Mouse (Mus musculus): ENCODE measurements at regions not wholly inside any gene's neighbourhood (a gene's known extent, or its start where the extent isn't known, plus 50 kb on each side); places are given as distances from the start of the nearest gene placed in this dataset.

DNA sequence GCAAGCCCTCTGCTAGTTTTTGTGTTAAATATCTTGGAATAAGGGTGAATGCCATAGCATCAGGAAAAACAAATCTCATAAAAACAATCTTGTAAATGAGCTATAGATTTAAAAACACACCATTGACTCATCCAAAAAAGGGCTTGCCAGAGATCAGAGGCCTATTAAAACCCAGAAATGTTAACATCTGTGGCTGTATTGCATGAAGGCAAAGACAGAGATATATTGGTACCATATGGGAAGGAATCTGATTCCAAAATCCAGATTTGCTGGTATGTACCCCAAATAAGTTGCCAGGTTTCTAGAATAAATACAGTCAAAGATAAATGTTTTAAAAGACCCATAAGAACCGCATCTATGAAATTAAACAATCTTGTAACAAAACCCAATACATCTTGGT is 404.4 kb upstream of the BC052040 start:
- Histone ChIP-seq H3K4me1 (ENCODE audit: control insufficient read depth, insufficient read depth, low read length) (no peaks in the 10 kb centered on the region), H3K27me3 (replicated peaks; ENCODE audit: control insufficient read depth, insufficient read depth, low read length) (no peaks in the 10 kb centered on the region), H3K36me3 (ENCODE audit: control insufficient read depth, insufficient read depth, low read length) (no peaks in the 10 kb centered on the region), H3K4me3 (ENCODE audit: insufficient read depth, low read depth, low read length) (no peak overlapping the region), H3K27ac (ENCODE audit: insufficient read depth, low read depth, low read length) (no peak overlapping the region)
- TF ChIP-seq POLR2A (IDR thresholded peaks at IDR 0.05; ENCODE audit: low read depth, low read length) (no peak), CTCF (conservative IDR thresholded peaks at IDR 0.05; ENCODE audit: insufficient read depth, insufficient read length, low read depth, low read length) (no peak)
- 96% methylated on average over 1 of the region's 1 CpGs for WGBS
- DNase-seq = no peak

GRCm38 (mm10) chr2:115177896-115178295 is 403.6 kb upstream of the BC052040 start:
- no peak for DNase-seq
- TF ChIP-seq CTCF (conservative IDR thresholded peaks at IDR 0.05; ENCODE audit: insufficient read depth, insufficient read length, low read depth, low read length) (no peak), POLR2A (IDR thresholded peaks at IDR 0.05; ENCODE audit: low read depth, low read length) (no peak)
- H3K4me3 ChIP-seq (ENCODE audit: insufficient read depth, low read depth, low read length) = no peak overlapping the region
- no peaks in the 10 kb centered on the region for H3K4me1 ChIP-seq (ENCODE audit: control insufficient read depth, insufficient read depth, low read length)
- H3K27me3 ChIP-seq (replicated peaks; ENCODE audit: control insufficient read depth, insufficient read depth, low read length) = no peaks in the 10 kb centered on the region
- no peak overlapping the region for H3K27ac ChIP-seq (ENCODE audit: insufficient read depth, low read depth, low read length)
- WGBS = 82% methylated on average over 1 of the region's 1 CpGs
- H3K36me3 ChIP-seq (ENCODE audit: control insufficient read depth, insufficient read depth, low read length) = no peaks in the 10 kb centered on the region

DNA sequence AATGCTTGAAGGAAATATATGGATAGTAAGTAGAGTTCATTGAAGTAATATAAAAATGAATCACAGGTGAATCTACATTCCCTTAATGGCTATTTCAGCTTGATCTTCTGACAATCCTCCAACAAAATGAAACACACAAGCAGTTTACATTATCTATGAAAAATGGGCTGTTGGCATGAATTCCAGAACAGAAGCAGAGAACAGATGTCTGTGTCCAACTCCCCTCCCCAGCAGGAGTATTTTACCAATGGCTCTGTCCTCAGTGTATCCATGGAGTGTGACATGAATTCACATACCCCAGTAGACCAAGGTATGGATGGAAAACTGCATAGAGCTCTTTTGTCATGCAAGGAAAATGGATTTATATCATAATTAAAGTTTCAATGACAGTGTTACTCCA is 370.3 kb upstream of the BC052040 start:
- Histone ChIP-seq H3K4me3 (ENCODE audit: insufficient read depth, low read depth, low read length) (no peak overlapping the region), H3K4me1 (ENCODE audit: control insufficient read depth, insufficient read depth, low read length) (no peaks in the 10 kb centered on the region), H3K27me3 (replicated peaks; ENCODE audit: control insufficient read depth, insufficient read depth, low read length) (no peaks in the 10 kb centered on the region), H3K36me3 (ENCODE audit: control insufficient read depth, insufficient read depth, low read length) (no peaks in the 10 kb centered on the region), H3K27ac (ENCODE audit: insufficient read depth, low read depth, low read length) (no peak overlapping the region)
- no peak for DNase-seq
- TF ChIP-seq CTCF (conservative IDR thresholded peaks at IDR 0.05; ENCODE audit: insufficient read depth, insufficient read length, low read depth, low read length) (no peak), POLR2A (IDR thresholded peaks at IDR 0.05; ENCODE audit: low read depth, low read length) (no peak)

GRCm38 (mm10) chr2:115213181-115213970 is 368.1 kb upstream of the BC052040 start:
- Histone ChIP-seq H3K27ac (ENCODE audit: insufficient read depth, low read depth, low read length) (no peak overlapping the region), H3K4me1 (ENCODE audit: control insufficient read depth, insufficient read depth, low read length) (no peaks in the 10 kb centered on the region), H3K27me3 (replicated peaks; ENCODE audit: control insufficient read depth, insufficient read depth, low read length) (no peaks in the 10 kb centered on the region), H3K36me3 (ENCODE audit: control insufficient read depth, insufficient read depth, low read length) (no peaks in the 10 kb centered on the region), H3K4me3 (ENCODE audit: insufficient read depth, low read depth, low read length) (no peak overlapping the region)
- 39% methylated on average over 18 of the region's 18 CpGs for WGBS
- no peak for DNase-seq
- TF ChIP-seq POLR2A (IDR thresholded peaks at IDR 0.05; ENCODE audit: low read depth, low read length) (no peak), CTCF (conservative IDR thresholded peaks at IDR 0.05; ENCODE audit: insufficient read depth, insufficient read length, low read depth, low read length) (no peak)

DNA sequence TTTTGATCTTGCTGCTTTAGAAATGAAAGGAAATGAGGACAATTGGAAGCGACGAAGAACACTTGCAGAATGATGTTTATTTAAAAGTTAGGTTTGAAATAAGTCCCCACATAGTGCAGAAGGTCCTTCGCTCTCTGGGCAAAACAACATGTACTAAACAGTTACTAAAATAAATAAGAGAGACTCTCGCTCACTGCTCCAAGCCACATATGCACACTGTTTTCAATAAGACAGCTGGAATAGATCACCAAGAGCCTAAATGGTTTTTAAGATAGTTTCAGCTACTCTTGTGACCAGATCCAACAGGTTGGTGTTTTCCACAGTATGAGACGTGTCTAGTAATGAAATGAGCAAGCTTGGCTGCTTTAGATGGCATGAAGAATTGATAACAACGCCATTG is 367.2 kb upstream of the BC052040 start:
- TF ChIP-seq CTCF (conservative IDR thresholded peaks at IDR 0.05; ENCODE audit: insufficient read depth, insufficient read length, low read depth, low read length) = no peak
- no peak for TF ChIP-seq POLR2A (IDR thresholded peaks at IDR 0.05; ENCODE audit: low read depth, low read length)
- 74% methylated on average over 6 of the region's 6 CpGs for WGBS
- Histone ChIP-seq H3K27me3 (replicated peaks; ENCODE audit: control insufficient read depth, insufficient read depth, low read length) (no peaks in the 10 kb centered on the region), H3K36me3 (ENCODE audit: control insufficient read depth, insufficient read depth, low read length) (no peaks in the 10 kb centered on the region), H3K4me3 (ENCODE audit: insufficient read depth, low read depth, low read length) (no peak overlapping the region), H3K27ac (ENCODE audit: insufficient read depth, low read depth, low read length) (no peak overlapping the region), H3K4me1 (ENCODE audit: control insufficient read depth, insufficient read depth, low read length) (no peaks in the 10 kb centered on the region)
- peak; percentile 1 for DNase-seq

DNA sequence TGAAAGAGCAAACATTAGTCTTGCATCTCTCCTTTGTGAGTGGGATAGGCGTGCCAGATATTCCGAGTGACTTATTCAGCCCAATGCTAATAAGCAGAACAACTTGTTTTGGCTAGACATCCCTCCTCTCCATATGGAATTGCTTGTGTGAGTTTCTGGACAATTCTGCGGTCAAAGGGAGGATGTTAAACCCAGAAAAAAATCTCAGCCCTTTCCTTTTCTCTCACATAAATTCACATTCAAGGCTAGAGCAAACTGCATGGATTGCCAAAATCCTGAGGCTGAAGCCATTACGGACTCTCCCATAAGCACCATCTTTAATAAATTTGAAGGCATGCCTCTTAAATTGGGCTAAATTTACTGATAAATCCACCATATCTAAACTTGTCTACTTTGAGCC is 351.5 kb upstream of the BC052040 start:
- no peak for DNase-seq
- H3K4me3 ChIP-seq (ENCODE audit: insufficient read depth, low read depth, low read length) = no peak overlapping the region
- TF ChIP-seq POLR2A (IDR thresholded peaks at IDR 0.05; ENCODE audit: low read depth, low read length) (no peak), CTCF (conservative IDR thresholded peaks at IDR 0.05; ENCODE audit: insufficient read depth, insufficient read length, low read depth, low read length) (no peak)

GRCm38 (mm10) chr2:115247673-115248072 is 333.8 kb upstream of the BC052040 start:
- no peak for TF ChIP-seq CTCF (conservative IDR thresholded peaks at IDR 0.05; ENCODE audit: insufficient read depth, insufficient read length, low read depth, low read length)
- no peak for TF ChIP-seq POLR2A (IDR thresholded peaks at IDR 0.05; ENCODE audit: low read depth, low read length)
- 73% methylated on average over 4 of the region's 4 CpGs for WGBS
- DNase-seq = no peak
- Histone ChIP-seq H3K4me1 (ENCODE audit: control insufficient read depth, insufficient read depth, low read length) (peaks cover 9% of the 10 kb centered on the region; the same call in 1 of the 2 replicates), H3K27ac (ENCODE audit: insufficient read depth, low read depth, low read length) (no peak overlapping the region), H3K4me3 (ENCODE audit: insufficient read depth, low read depth, low read length) (no peak overlapping the region), H3K27me3 (replicated peaks; ENCODE audit: control insufficient read depth, insufficient read depth, low read length) (no peaks in the 10 kb centered on the region), H3K36me3 (ENCODE audit: control insufficient read depth, insufficient read depth, low read length) (no peaks in the 10 kb centered on the region)

More for the DNA sequence above, 351.5 kb upstream of the BC052040 start:
- Histone ChIP-seq H3K4me1 (ENCODE audit: control insufficient read depth, insufficient read depth, low read length) (no peaks in the 10 kb centered on the region), H3K36me3 (ENCODE audit: control insufficient read depth, insufficient read depth, low read length) (no peaks in the 10 kb centered on the region), H3K27ac (ENCODE audit: insufficient read depth, low read depth, low read length) (no peak overlapping the region), H3K27me3 (replicated peaks; ENCODE audit: control insufficient read depth, insufficient read depth, low read length) (no peaks in the 10 kb centered on the region)
- WGBS = 85% methylated on average over 4 of the region's 4 CpGs
